Mouse (Mus musculus): Measurements from ENCODE around the gene Mrps14. TPM values are rescaled to one million over a fixed set of nuclear protein-coding genes. Genes with fewer than 3 reads are reported as not detected.

Gene Mrps14
- polyA plus RNA-seq, 1 experiment from 2014 or later, result 182 TPM

DNA sequence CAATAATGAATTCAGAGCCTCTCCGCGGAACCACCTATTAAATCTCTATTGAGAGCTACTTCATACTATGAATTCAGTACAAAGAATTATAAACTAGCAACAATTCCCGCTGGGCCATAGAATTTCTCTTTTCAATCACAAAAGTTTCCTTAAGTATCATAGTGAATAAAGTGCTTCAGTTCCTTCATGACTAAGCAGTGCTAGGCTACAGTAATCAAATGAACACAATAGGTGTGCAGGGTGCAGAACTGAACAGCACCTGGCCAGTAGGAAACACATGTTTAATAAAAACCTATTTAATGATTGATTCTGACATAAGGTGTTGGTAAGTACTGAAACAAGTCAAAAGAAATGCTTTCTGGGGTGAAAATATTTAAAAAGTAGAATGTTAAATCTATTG lies 37.1 kb downstream of the Mrps14 start:
- WGBS, result 79% methylated on average over 3 of the region's 3 CpGs
- no peak for ATAC-seq (ENCODE audit: low FRiP score)

DNA sequence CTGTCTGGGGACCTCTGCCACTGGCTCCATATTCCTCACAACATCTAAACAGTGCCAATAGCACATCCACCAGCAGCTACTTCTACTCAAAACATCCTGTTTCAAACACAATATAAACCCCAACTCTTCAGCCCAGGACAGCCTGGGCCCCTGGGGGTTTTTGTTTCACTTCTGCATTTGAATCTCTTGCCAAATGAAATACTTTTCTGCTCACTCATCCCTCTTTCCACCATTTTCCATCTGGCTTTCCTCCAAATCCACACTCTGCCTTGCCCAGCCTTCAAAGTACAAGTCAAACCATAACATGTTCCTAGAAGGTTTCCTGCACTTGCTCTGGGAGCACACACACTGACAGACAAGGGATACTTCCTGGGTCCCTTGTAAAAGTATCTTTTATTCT lies 38.9 kb downstream of the Mrps14 start:
- Histone ChIP-seq H3K27ac (no peak overlapping the region), H3K4me1 (no peaks in the 10 kb centered on the region), H3K4me2 (replicated peaks) (no peak overlapping the region), H3K9ac (no peak overlapping the region), H3K36me3 (no peaks in the 10 kb centered on the region), H3K4me3 (no peak overlapping the region), H3K9me3 (replicated peaks) (no peaks in the 10 kb centered on the region), H3K27me3 (no peaks in the 10 kb centered on the region)
- no peak for ATAC-seq (ENCODE audit: low FRiP score)

More for the DNA sequence above, 37.1 kb downstream of the Mrps14 start:
- Histone ChIP-seq H3K9me3 (replicated peaks) (no peaks in the 10 kb centered on the region), H3K9ac (no peak overlapping the region), H3K4me3 (no peak overlapping the region), H3K27me3 (no peaks in the 10 kb centered on the region), H3K36me3 (no peaks in the 10 kb centered on the region), H3K27ac (no peak overlapping the region), H3K4me1 (no peaks in the 10 kb centered on the region), H3K4me2 (replicated peaks) (no peak overlapping the region)

DNA sequence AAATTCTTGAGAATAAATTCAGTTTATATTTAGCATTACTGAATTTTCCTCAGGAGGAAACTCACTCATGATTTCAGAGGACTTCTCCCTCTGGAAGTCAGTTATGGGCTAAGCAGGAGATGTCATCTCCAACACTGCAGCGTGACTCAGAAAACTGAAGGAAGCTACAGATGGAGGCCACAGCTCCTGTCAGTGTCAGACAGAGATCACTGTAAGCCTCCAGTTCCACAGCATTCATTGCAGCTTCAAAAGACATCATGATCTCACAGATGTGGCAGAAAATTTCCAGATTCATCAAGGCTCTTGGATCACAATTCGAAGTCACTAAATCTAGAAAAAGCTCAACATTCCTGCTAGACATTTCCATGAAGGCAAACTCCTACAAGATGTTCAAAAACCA lies 43.0 kb downstream of the Mrps14 start:
- no peak overlapping the region for H3K4me3 ChIP-seq
- no peaks in the 10 kb centered on the region for H3K36me3 ChIP-seq
- no peak overlapping the region for H3K4me2 ChIP-seq (replicated peaks)
- no peaks in the 10 kb centered on the region for H3K9me3 ChIP-seq (replicated peaks)
- H3K9ac ChIP-seq, result no peak overlapping the region
- ATAC-seq (ENCODE audit: low FRiP score), result no peak
- H3K4me1 ChIP-seq, result no peaks in the 10 kb centered on the region
- 93% methylated on average over 2 of the region's 2 CpGs for WGBS
- no peaks in the 10 kb centered on the region for H3K27me3 ChIP-seq
- no peak overlapping the region for H3K27ac ChIP-seq

DNA sequence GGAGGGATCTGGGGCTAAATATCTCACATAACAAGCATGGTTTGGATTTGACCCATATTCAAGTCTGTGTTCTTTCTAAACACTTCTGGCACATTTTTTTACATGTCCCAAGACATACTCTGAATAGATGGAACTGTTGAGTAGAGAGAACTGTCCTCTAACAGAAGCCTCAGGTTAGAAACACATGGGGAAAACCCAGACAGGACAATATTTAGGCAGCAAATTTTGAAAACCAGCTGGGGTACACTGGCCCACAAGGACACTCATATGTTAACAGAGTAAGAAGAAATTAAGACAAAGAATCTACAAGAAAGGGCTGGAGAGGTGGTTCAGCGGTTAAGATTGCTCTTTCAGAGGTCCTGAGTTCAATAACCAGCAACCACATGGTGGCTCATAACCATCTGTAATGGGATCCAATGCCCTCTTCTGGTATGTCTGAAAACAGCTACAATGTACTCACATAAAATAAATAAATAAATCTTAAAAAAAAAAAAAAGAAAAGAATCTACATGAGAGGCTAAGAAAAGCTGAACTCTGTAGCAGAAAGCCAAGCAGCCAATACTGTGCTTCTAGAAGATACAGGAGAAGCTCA lies 43.9 kb downstream of the Mrps14 start:
- ATAC-seq (ENCODE audit: low FRiP score), result no peak
- H3K4me2 ChIP-seq (replicated peaks), result no peak overlapping the region
- no peak overlapping the region for H3K4me3 ChIP-seq
- WGBS, result 96% methylated on average over 1 of the region's 1 CpGs
- no peaks in the 10 kb centered on the region for H3K4me1 ChIP-seq
- H3K9ac ChIP-seq, result no peak overlapping the region
- no peak overlapping the region for H3K27ac ChIP-seq
- H3K27me3 ChIP-seq, result no peaks in the 10 kb centered on the region
- H3K36me3 ChIP-seq, result no peaks in the 10 kb centered on the region
- H3K9me3 ChIP-seq (replicated peaks), result no peaks in the 10 kb centered on the region

DNA sequence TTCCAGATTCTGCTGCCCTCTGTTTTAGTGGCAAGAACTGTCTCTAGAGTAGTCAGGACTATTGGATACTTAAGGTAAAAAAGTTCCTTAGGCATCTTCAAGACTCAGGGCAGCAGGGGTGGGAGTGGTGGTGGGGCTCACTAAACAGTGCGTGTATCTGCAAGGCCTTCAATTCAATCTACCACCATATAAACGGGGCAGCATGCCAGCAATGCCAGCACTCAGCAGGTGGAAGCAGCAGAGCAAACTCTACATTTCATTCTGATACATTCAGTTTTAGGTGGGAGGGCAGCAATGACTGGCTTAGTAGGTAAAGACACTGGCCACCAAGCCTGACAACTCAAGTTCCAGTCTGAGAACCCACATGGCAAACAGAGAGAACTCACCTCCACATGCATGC lies 45.1 kb downstream of the Mrps14 start:
- Histone ChIP-seq H3K36me3 (no peaks in the 10 kb centered on the region), H3K4me1 (no peaks in the 10 kb centered on the region), H3K27ac (no peak overlapping the region), H3K4me2 (replicated peaks) (no peak overlapping the region), H3K27me3 (no peaks in the 10 kb centered on the region), H3K4me3 (no peak overlapping the region), H3K9ac (no peak overlapping the region), H3K9me3 (replicated peaks) (no peaks in the 10 kb centered on the region)
- ATAC-seq (ENCODE audit: low FRiP score), result no peak
- 89% methylated on average over 2 of the region's 2 CpGs for WGBS

DNA sequence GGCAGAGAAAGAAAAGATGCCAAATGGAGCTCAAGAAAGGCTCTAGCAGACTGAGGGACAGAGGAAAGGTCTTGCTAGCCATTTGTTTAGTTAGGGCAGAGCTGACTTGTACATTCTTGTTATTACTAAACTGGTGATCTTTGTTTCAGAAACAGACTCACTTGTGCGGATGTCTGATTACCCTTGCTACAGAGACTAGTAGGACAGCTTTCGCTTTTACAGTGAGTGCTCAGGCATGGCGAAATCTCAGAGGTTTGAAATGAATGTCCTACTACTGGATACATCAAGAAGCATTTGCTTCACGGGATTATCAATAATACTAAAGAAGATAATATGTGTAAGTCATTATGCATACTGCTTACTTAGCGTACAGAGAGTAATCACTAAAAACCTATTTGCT lies 49.7 kb downstream of the Mrps14 start:
- WGBS, result 87% methylated on average over 5 of the region's 5 CpGs
- no peak overlapping the region for H3K4me2 ChIP-seq (replicated peaks)
- no peaks in the 10 kb centered on the region for H3K27me3 ChIP-seq
- no peak overlapping the region for H3K27ac ChIP-seq
- H3K4me3 ChIP-seq, result no peak overlapping the region
- no peaks in the 10 kb centered on the region for H3K9me3 ChIP-seq (replicated peaks)
- H3K4me1 ChIP-seq, result no peaks in the 10 kb centered on the region
- no peak for ATAC-seq (ENCODE audit: low FRiP score)
- H3K36me3 ChIP-seq, result no peaks in the 10 kb centered on the region
- H3K9ac ChIP-seq, result no peak overlapping the region

DNA sequence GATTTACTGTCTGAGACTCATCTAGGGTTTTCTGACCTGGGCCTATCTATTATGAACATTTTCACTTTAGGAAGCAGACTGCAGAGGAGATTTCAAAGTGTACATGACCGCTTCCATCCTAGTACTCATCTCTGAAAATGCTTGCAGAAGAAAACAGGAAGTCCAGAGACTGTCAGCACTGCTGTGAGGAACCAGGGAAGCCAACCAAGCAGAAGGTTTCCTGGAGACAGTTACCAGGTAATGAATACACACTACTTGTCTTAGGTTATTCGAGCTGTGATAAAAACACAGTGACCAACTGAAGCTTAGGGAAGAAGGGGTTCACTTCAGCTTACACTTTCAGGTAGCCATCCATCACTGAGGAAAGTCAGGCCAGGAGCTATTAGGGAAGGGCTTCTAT lies 50.9 kb downstream of the Mrps14 start:
- Histone ChIP-seq H3K4me2 (replicated peaks) (no peak overlapping the region), H3K9ac (no peak overlapping the region), H3K4me3 (no peak overlapping the region), H3K4me1 (no peaks in the 10 kb centered on the region), H3K36me3 (no peaks in the 10 kb centered on the region), H3K27ac (no peak overlapping the region), H3K27me3 (no peaks in the 10 kb centered on the region), H3K9me3 (replicated peaks) (no peaks in the 10 kb centered on the region)
- WGBS, result 88% methylated on average over 2 of the region's 2 CpGs
- no peak for ATAC-seq (ENCODE audit: low FRiP score)

DNA sequence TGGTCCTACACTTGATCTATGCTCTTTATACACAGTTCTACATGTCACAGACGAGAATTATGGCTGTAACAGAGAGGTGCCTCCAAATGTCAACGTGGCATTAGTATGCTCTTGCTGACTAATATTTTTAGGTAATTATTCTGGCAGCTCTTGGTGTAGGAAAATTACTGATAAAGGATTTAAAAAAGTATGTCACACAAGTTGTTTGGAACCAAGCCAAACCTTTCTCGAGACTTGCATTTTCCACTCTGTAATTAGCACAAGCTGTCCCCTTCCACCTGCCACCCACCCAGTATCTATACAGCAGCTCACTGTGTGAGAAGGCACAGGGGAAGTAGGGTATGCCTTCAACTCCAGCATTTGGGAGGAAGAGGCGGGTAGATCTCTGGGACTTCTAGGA lies 51.8 kb downstream of the Mrps14 start:
- no peak for ATAC-seq (ENCODE audit: low FRiP score)
- Histone ChIP-seq H3K9me3 (replicated peaks) (no peaks in the 10 kb centered on the region), H3K4me1 (no peaks in the 10 kb centered on the region), H3K27ac (no peak overlapping the region), H3K9ac (no peak overlapping the region), H3K4me3 (no peak overlapping the region), H3K4me2 (replicated peaks) (no peak overlapping the region), H3K36me3 (no peaks in the 10 kb centered on the region), H3K27me3 (no peaks in the 10 kb centered on the region)
- 88% methylated on average over 4 of the region's 4 CpGs for WGBS

DNA sequence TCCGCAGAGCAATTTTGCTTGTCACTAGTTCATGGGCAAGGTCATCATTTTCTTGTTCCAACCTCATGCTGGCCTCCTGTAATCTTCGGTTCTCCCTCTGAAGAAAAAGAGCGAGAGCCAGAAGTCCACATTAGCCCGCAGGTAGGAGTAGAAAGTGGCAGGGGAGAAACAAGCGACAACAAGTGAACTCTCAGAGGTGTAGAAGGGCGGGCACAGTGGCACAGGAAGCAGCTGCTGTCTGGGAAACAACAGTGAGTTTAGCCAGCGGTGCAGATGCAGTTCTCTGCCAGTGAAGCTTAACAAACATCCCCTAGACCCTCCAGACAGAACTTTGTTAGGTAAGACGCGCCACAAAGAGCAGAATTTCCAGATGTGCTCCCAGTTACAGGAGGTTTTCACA lies 52.5 kb downstream of the Mrps14 start:
- Histone ChIP-seq H3K27me3 (no peaks in the 10 kb centered on the region), H3K9me3 (replicated peaks) (no peaks in the 10 kb centered on the region), H3K4me2 (replicated peaks) (no peak overlapping the region), H3K36me3 (no peaks in the 10 kb centered on the region), H3K9ac (no peak overlapping the region), H3K27ac (no peak overlapping the region), H3K4me3 (no peak overlapping the region), H3K4me1 (no peaks in the 10 kb centered on the region)
- WGBS, result 80% methylated on average over 9 of the region's 9 CpGs
- ATAC-seq (ENCODE audit: low FRiP score), result no peak

DNA sequence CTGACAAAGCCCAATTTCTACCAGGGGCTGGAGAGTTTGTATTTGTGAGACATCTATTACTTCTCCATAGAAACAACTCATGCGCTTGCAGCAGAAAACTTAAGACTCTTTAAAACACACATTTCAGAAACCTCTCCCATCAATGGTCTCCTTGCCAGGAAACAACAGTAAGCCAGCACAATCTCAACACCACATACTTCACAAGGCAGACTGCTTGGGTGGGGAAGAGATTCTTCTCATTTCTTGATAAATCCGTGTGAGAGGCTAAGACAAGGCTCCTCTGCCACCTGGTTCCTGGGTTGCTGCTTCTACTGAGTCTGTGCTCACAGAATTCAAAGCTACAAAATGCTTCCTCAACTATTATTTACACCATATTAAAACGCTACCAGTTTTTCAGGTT lies 54.8 kb downstream of the Mrps14 start:
- no peaks in the 10 kb centered on the region for H3K36me3 ChIP-seq
- 77% methylated on average over 3 of the region's 3 CpGs for WGBS
- ATAC-seq (ENCODE audit: low FRiP score), result no peak

DNA sequence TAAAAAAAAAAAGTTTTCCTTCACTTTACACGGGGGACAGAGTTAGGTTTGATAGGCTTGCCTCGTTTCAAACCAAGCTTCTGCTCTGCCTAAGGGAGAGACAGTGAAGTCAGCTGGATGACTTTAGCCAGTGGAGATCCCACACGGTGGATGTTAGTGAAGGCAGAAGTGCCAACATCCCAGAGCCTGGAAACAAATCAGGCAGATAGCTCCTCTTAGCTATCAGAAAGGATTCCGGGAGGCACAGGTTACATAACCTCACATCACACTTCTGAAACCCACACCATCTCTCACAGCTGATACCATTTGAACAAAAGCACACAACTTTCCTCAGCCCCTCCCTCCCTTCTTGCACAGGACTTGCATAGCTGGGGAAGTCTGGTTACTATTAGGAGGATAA lies 55.8 kb downstream of the Mrps14 start:
- Histone ChIP-seq H3K4me2 (replicated peaks) (no peak overlapping the region), H3K4me3 (no peak overlapping the region), H3K4me1 (no peaks in the 10 kb centered on the region), H3K27me3 (no peaks in the 10 kb centered on the region), H3K27ac (no peak overlapping the region), H3K36me3 (no peaks in the 10 kb centered on the region), H3K9me3 (replicated peaks) (no peaks in the 10 kb centered on the region), H3K9ac (no peak overlapping the region)
- 71% methylated on average over 4 of the region's 4 CpGs for WGBS
- no peak for ATAC-seq (ENCODE audit: low FRiP score)

More for the DNA sequence above, 54.8 kb downstream of the Mrps14 start:
- Histone ChIP-seq H3K27ac (no peak overlapping the region), H3K4me1 (no peaks in the 10 kb centered on the region), H3K9me3 (replicated peaks) (no peaks in the 10 kb centered on the region), H3K27me3 (no peaks in the 10 kb centered on the region), H3K9ac (no peak overlapping the region), H3K4me2 (replicated peaks) (no peak overlapping the region), H3K4me3 (no peak overlapping the region)

DNA sequence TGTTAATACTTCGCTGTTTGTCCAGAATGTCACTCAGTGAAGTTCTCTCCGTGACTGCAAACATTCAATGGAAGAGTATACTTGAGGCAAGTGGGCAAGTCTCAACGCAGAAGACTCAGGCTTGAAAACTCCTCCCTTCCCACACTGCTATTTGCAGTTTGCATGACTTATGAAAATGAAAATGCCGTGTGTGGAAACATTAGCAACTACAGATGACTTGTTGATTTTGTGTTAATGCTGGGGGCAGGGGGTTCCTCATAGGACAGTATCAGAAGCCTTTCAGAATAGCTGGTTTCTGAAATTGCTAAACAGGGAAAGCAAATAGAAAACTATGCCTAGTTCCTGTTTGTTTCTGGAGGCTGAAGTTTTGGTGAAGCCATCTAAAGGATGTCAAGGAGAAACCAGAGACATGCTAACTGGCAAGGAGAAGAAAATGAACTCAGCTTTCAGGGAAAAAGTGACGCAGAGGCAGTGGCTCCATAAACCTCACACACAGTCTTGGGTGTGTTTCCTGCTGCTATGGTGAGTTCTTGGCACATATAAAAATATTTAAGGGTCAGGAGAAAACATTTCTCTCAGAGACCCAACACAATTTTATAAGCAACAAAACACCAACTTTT lies 56.5 kb downstream of the Mrps14 start:
- no peak overlapping the region for H3K4me3 ChIP-seq
- H3K4me1 ChIP-seq, result no peaks in the 10 kb centered on the region
- H3K36me3 ChIP-seq, result no peaks in the 10 kb centered on the region
- no peak for ATAC-seq (ENCODE audit: low FRiP score)
- WGBS, result 77% methylated on average over 5 of the region's 5 CpGs
- H3K27me3 ChIP-seq, result no peaks in the 10 kb centered on the region
- no peak overlapping the region for H3K4me2 ChIP-seq (replicated peaks)
- H3K9me3 ChIP-seq (replicated peaks), result no peaks in the 10 kb centered on the region
- no peak overlapping the region for H3K27ac ChIP-seq
- H3K9ac ChIP-seq, result no peak overlapping the region
